Mouse (Mus musculus) heart, postnatal 10 days (tissue): ENCODE data around the gene Ciao2a. TPM values are rescaled to one million over a fixed set of nuclear protein-coding genes. Genes with fewer than 3 reads are reported as not detected.

Source experiments
- total RNA-seq, 2 experiments: library from RNA; stranded (reverse); gene quantifications; 2 replicates each; pipeline ENCODE4 v1.2.3; 2021

Gene Ciao2a
- total RNA-seq, 2 experiments from 2014 or later = 84.0 to 85.4 TPM

Other genes with a start within 250 kb of the Ciao2a start
- gene Pclaf, start 236.4 kb upstream of the Ciao2a start, total RNA-seq = 10 to 100 TPM; 12.4 to 12.6 TPM
- 10 to 100 TPM; 21.1 to 21.4 TPM for gene Trip4, start 217.8 kb upstream of the Ciao2a start, total RNA-seq
- gene Csnk1g1, start 217.7 kb upstream of the Ciao2a start, total RNA-seq = 10 to 100 TPM; 15.3 to 18.6 TPM
- gene Ppib, start 66.4 kb upstream of the Ciao2a start, total RNA-seq = 100 to 1,000 TPM; 262 to 272 TPM
- gene Snx22, start 56.9 kb upstream of the Ciao2a start, total RNA-seq = 1 to 10 TPM in 1 of 2 experiments, under 1 TPM in 1; 0.81 to 1.1 TPM
- gene Snx1, start within 50 bp of the Ciao2a start, total RNA-seq = 10 to 100 TPM; 38.5 to 41.3 TPM
- gene Dapk2, start 31.6 kb downstream of the Ciao2a start, total RNA-seq = 1 to 10 TPM; 5.1 to 5.3 TPM
- 10 to 100 TPM; 48.3 to 50.4 TPM for gene Herc1, start 223.8 kb downstream of the Ciao2a start, total RNA-seq